In genomic region chrX:134756434-134757292, GRCm38 (mm10) we compare ENCODE assay signal across 8 mouse cellular contexts. TPM values are rescaled to one million over a fixed set of nuclear protein-coding genes. Genes with fewer than 3 reads are reported as not detected.
A peak's percentile ranks its signal among the peaks of the same experiment; 100 is the strongest.
DNase-seq lines count a peak whose midpoint lies in the region; ATAC-seq and TF ChIP-seq lines count a peak whose summit lies in the region.

Gene Armcx3 (plus strand): TSS chrX:134756595.

- peak within 1 kb of the TSS; percentile 58 for H3K4me3 ChIP-seq in forebrain, embryonic 12.5 days (replicated peaks)
- H3K4me3 ChIP-seq in heart, postnatal 0 days (ENCODE audit: low read depth, low read length) = peak within 1 kb of the TSS; percentile 79
- H3K4me3 ChIP-seq in liver, embryonic 16.5 days (ENCODE audit: low read depth, low read length) = peak within 1 kb of the TSS; percentile 71
- peak within 1 kb of the TSS; percentile 48 for H3K4me3 ChIP-seq in neural tube, embryonic 12.5 days
- H3K4me3 ChIP-seq in thymus, adult 2 months (ENCODE audit: control insufficient read depth, insufficient read depth, low read length) = peak within 1 kb of the TSS; percentile 99

- 28% methylated on average over 44 of the region's 46 CpGs for WGBS in forebrain, embryonic 12.5 days
- WGBS in heart, postnatal 0 days = 28% methylated on average over 45 of the region's 46 CpGs
- 26% methylated on average over 46 of the region's 46 CpGs for WGBS in liver, embryonic 16.5 days (ENCODE audit: insufficient replicate concordance)
- WGBS in neural tube, embryonic 12.5 days = 23% methylated on average over 46 of the region's 46 CpGs
- WGBS in thymus, adult 2 months = under 1% methylated on average over 45 of the region's 46 CpGs

- H3K9me3 ChIP-seq in forebrain, embryonic 12.5 days = no peaks in the 10 kb centered on the region
- H3K9me3 ChIP-seq in heart, postnatal 0 days (replicated peaks; ENCODE audit: control insufficient read depth, low read length) = no peaks in the 10 kb centered on the region
- H3K9me3 ChIP-seq in liver, embryonic 16.5 days (replicated peaks; ENCODE audit: control insufficient read depth, low read length) = no peaks in the 10 kb centered on the region
- H3K9me3 ChIP-seq in neural tube, embryonic 12.5 days = no peaks in the 10 kb centered on the region

- H3K4me2 ChIP-seq in forebrain, embryonic 12.5 days = peak within 1 kb of the TSS; percentile 52
- H3K4me2 ChIP-seq in heart, postnatal 0 days (ENCODE audit: low read depth, low read length) = peak within 1 kb of the TSS; percentile 60
- peak within 1 kb of the TSS; percentile 68 for H3K4me2 ChIP-seq in liver, embryonic 16.5 days (ENCODE audit: low read depth, low read length)
- H3K4me2 ChIP-seq in neural tube, embryonic 12.5 days (replicated peaks) = peak within 1 kb of the TSS; percentile 56

- ATAC-seq in forebrain, embryonic 12.5 days (ENCODE audit: low FRiP score) = peak; percentile 94
- peak; percentile 89 for ATAC-seq in heart, postnatal 0 days (ENCODE audit: insufficient read depth, low read depth)
- ATAC-seq in liver, embryonic 16.5 days (ENCODE audit: low read depth) = peak; percentile 91
- ATAC-seq in neural tube, embryonic 12.5 days (ENCODE audit: low FRiP score, low read depth) = peak; percentile 89

- 0 out of 2 replicates have a peak, but pooled peaks cover 15% of the 10 kb centered on the region for H3K27me3 ChIP-seq in forebrain, embryonic 12.5 days
- H3K27me3 ChIP-seq in heart, postnatal 0 days (ENCODE audit: control insufficient read depth, insufficient read depth, low read length) = no peaks in the 10 kb centered on the region
- H3K27me3 ChIP-seq in liver, embryonic 16.5 days (ENCODE audit: control insufficient read depth, insufficient read depth, low read depth, low read length) = peaks cover 2% of the 10 kb centered on the region; the same call in 1 of the 2 replicates
- no peaks in the 10 kb centered on the region for H3K27me3 ChIP-seq in neural tube, embryonic 12.5 days (replicated peaks)
- H3K27me3 ChIP-seq in thymus, adult 2 months (ENCODE audit: control insufficient read depth, insufficient read depth, low read length) = no peaks in the 10 kb centered on the region

- TF ChIP-seq POLR2A in thymus, adult 2 months (IDR thresholded peaks at IDR 0.05; ENCODE audit: control insufficient read depth, extremely low read depth, insufficient read depth, low read length, poor library complexity) = no peak

- no peak for TF ChIP-seq CTCF in heart, postnatal 0 days (IDR thresholded peaks at IDR 0.05; ENCODE audit: low read depth)
- TF ChIP-seq CTCF in thymus, adult 2 months (IDR thresholded peaks at IDR 0.05; ENCODE audit: borderline replicate concordance, control insufficient read depth, extremely low read depth, insufficient read depth, low read length, poor library complexity) = no peak

- peak within 1 kb of the TSS; percentile 66 for H3K27ac ChIP-seq in forebrain, embryonic 12.5 days
- peak within 1 kb of the TSS; percentile 89 for H3K27ac ChIP-seq in heart, postnatal 0 days (ENCODE audit: low read depth)
- peak within 1 kb of the TSS; percentile 29 for H3K27ac ChIP-seq in liver, embryonic 16.5 days (ENCODE audit: low read length)
- no peak within 1 kb of the TSS for H3K27ac ChIP-seq in neural tube, embryonic 12.5 days
- H3K27ac ChIP-seq in thymus, adult 2 months (ENCODE audit: control insufficient read depth, insufficient read depth, low read length) = no peak within 1 kb of the TSS

- H3K9ac ChIP-seq in forebrain, embryonic 12.5 days = peak within 1 kb of the TSS; percentile 69
- H3K9ac ChIP-seq in heart, postnatal 0 days (replicated peaks; ENCODE audit: low read depth, low read length) = peak within 1 kb of the TSS; percentile 83
- H3K9ac ChIP-seq in liver, embryonic 16.5 days (ENCODE audit: low read depth, low read length) = peak within 1 kb of the TSS; percentile 73
- peak within 1 kb of the TSS; percentile 63 for H3K9ac ChIP-seq in neural tube, embryonic 12.5 days

- H3K36me3 ChIP-seq in forebrain, embryonic 12.5 days (replicated peaks) = no peaks in the 10 kb centered on the region
- no peaks in the 10 kb centered on the region for H3K36me3 ChIP-seq in heart, postnatal 0 days (replicated peaks; ENCODE audit: control insufficient read depth, insufficient read depth, low read length)
- no peaks in the 10 kb centered on the region for H3K36me3 ChIP-seq in liver, embryonic 16.5 days (ENCODE audit: control insufficient read depth, insufficient read depth)
- H3K36me3 ChIP-seq in neural tube, embryonic 12.5 days = no peaks in the 10 kb centered on the region
- no peaks in the 10 kb centered on the region for H3K36me3 ChIP-seq in thymus, adult 2 months (ENCODE audit: control insufficient read depth, insufficient read depth, low read length)

- DNase-seq in ES-CJ7 (ENCODE audit: low read depth, low spot score) = peak; percentile 69
- DNase-seq in c-Kit-positive CD71-negative TER-119-negative erythroid progenitor cells, embryonic 14.5 days (ENCODE audit: low read depth) = peak; percentile 25
- peak; percentile 88 for DNase-seq in heart, postnatal 0 days (ENCODE audit: low spot score)
- peak; percentile 65 to 72 for DNase-seq in kidney, postnatal 36 days
- peak; percentile 57 for DNase-seq in thymus, adult 2 months

- peaks cover 7% of the 10 kb centered on the region; the same call in 1 of the 2 replicates for H3K4me1 ChIP-seq in forebrain, embryonic 12.5 days
- no peaks in the 10 kb centered on the region for H3K4me1 ChIP-seq in heart, postnatal 0 days (ENCODE audit: control insufficient read depth, insufficient read depth)
- no peaks in the 10 kb centered on the region; the same call in 1 of the 2 replicates for H3K4me1 ChIP-seq in liver, embryonic 16.5 days (ENCODE audit: control insufficient read depth, low read depth, low read length)
- no peaks in the 10 kb centered on the region for H3K4me1 ChIP-seq in neural tube, embryonic 12.5 days
- H3K4me1 ChIP-seq in thymus, adult 2 months (replicated peaks; ENCODE audit: control insufficient read depth, insufficient read depth, low read length) = peaks cover 4% of the 10 kb centered on the region

- TF ChIP-seq EP300 in heart, postnatal 0 days (IDR thresholded peaks at IDR 0.05; ENCODE audit: low read depth) = no peak

RNA-seq across cellular contexts. Expression of gene Armcx3, which starts in this region (rescaled TPM):
- polyA plus RNA-seq in forebrain, embryonic 12.5 days (2016; fragmentation: Nextera tagmentation; extraction: Ambion mirVana) = 72.7 and 72.9 TPM in 2 replicates
- total RNA-seq in heart, postnatal 0 days (2014; rRNA removed; ENCODE audit: low replicate concordance) = 22.1 and 33.6 TPM in 2 replicates
- polyA plus RNA-seq in heart, postnatal 0 days (2015; fragmentation: Nextera tagmentation; extraction: Ambion mirVana) = 59.5 and 64.1 TPM in 2 replicates
- polyA plus RNA-seq in liver, embryonic 16.5 days (2015; fragmentation: Nextera tagmentation; extraction: Ambion mirVana) = 18.8 and 19.0 TPM in 2 replicates
- 63.4 and 69.2 TPM in 2 replicates for polyA plus RNA-seq in neural tube, embryonic 12.5 days (2016; fragmentation: Nextera tagmentation; extraction: Ambion mirVana)
- polyA plus RNA-seq in thymus, adult 2 months (2012; rRNA removed) = 3.8 and 5.8 TPM in 2 replicates

Comparison
In these comparisons a context has a peak if more than half of its experiments do, and no peak if none do; other contexts are left out.
1. DNase-seq: peak in every context shown above with its lines; median percentile 88 in heart, postnatal 0 days; 69 in ES-CJ7; 68 in kidney, postnatal 36 days; 57 in thymus, adult 2 months; 25 in c-Kit-positive CD71-negative TER-119-negative erythroid progenitor cells, embryonic 14.5 days.
2. H3K27ac ChIP-seq: peak in forebrain, embryonic 12.5 days (single experiment), heart, postnatal 0 days (single experiment) and liver, embryonic 16.5 days (single experiment); none in neural tube, embryonic 12.5 days (single experiment) and thymus, adult 2 months (single experiment).
3. H3K4me3 ChIP-seq: peak in every context shown above with its lines; median percentile 99 in thymus, adult 2 months; 79 in heart, postnatal 0 days; 71 in liver, embryonic 16.5 days; 58 in forebrain, embryonic 12.5 days; 48 in neural tube, embryonic 12.5 days.
4. Peak in every context shown above with its lines, with median percentiles within 50 percentile points of each other: ATAC-seq, H3K4me2 ChIP-seq and H3K9ac ChIP-seq.